Mouse (Mus musculus) forebrain, embryonic 14.5 days (tissue): ENCODE data around the gene Olig2. TPM values are rescaled to one million over a fixed set of nuclear protein-coding genes. Genes with fewer than 3 reads are reported as not detected.

Experiments
- ATAC-seq: fragments of 200-750 bp; cut with Nextera tagmentation; 2 replicates; pipeline ENCODE4 v1.8.0; 2017; ENCODE audit warnings: mild to moderate bottlenecking, moderate library complexity
- DNase-seq: peaks from one replicate; pipeline ENCODE4 v3.0.0-alpha.2; 2015; ENCODE audit warnings: low spot score
- H3K27ac ChIP-seq: fragments of 300-500 bp; sonication (generic); 2 replicates; pipeline ENCODE4 v1.5.1; 2014; ENCODE audit warnings: low read depth, mild to moderate bottlenecking, control low read depth, low read length, moderate library complexity
- H3K27me3 ChIP-seq: fragments of 300-500 bp; sonication (generic); replicated peaks from 2 replicates; pipeline ENCODE4 v1.6.1; 2014; ENCODE audit warnings: low read length, control low read depth, mixed read lengths; ENCODE audit not compliant: control insufficient read depth, insufficient read depth
- H3K36me3 ChIP-seq: fragments of 300-500 bp; sonication (generic); 2 replicates; pipeline ENCODE4 v1.6.1; 2014; ENCODE audit warnings: low read length, control low read depth; ENCODE audit not compliant: control insufficient read depth, insufficient read depth
- H3K4me1 ChIP-seq: fragments of 300-500 bp; sonication (generic); 2 replicates; pipeline ENCODE4 v1.6.1; 2014; ENCODE audit warnings: antibody characterized with exemption, low read length, control low read depth; ENCODE audit not compliant: control insufficient read depth, insufficient read depth
- H3K4me2 ChIP-seq: fragments of 300-500 bp; sonication (generic); 2 replicates; pipeline ENCODE4 v1.6.1; 2014; ENCODE audit warnings: mild to moderate bottlenecking, control low read depth, low read length
- H3K4me3 ChIP-seq: fragments of 300-500 bp; sonication (generic); 2 replicates; pipeline ENCODE4 v1.5.1; 2014; ENCODE audit warnings: low read depth, low read length, control low read depth
- H3K9ac ChIP-seq: fragments of 300-500 bp; sonication (generic); 2 replicates; pipeline ENCODE4 v1.6.1; 2014; ENCODE audit warnings: mild to moderate bottlenecking, low read length, control low read depth, moderate library complexity
- H3K9me3 ChIP-seq: fragments of 300-500 bp; sonication (generic); replicated peaks from 2 replicates; pipeline ENCODE4 v1.6.1; 2016; ENCODE audit warnings: low read length, control low read depth, mixed read lengths; ENCODE audit not compliant: control insufficient read depth
- WGBS: fragments of 180-500 bp; shearing (Covaris S2); extraction: QIAGEN DNeasy Blood & Tissue Kit; methylation state at CpG from one replicate; pipeline ENCODE4 v1.1.7; 2014; 5-methylcytosine and 5-hydroxymethylcytosine counted together
- polyA plus RNA-seq: library from polyadenylated mRNA; unstranded; fragments of >200 nt; fragmentation: Nextera tagmentation; extraction: Ambion mirVana; gene quantifications from 2 replicates; pipeline ENCODE4 v1.2.1, GENCODE M21; 2014

Gene Olig2
- polyA plus RNA-seq, 1 experiment from 2014 or later = 5.2 TPM

- Histone ChIP-seq H3K9ac (no peak overlapping the region), H3K27ac (no peak overlapping the region), H3K27me3 (no peaks in the 10 kb centered on the region), H3K36me3 (no peaks in the 10 kb centered on the region), H3K4me2 (no peak overlapping the region), H3K4me1 (no peaks in the 10 kb centered on the region), H3K9me3 (no peaks in the 10 kb centered on the region), H3K4me3 (no peak overlapping the region)
- ATAC-seq (no peak), DNase-seq (no peak)
- 92% methylated on average over 7 of the region's 7 CpGs for WGBS
Measured at GRCm38 (mm10) chr16:91199815-91200214, 25.4 kb upstream of the Olig2 start.

GRCm38 (mm10) chr16:91202989-91203388 lies 22.3 kb upstream of the Olig2 start:
- H3K4me2 ChIP-seq = no peak overlapping the region
- ATAC-seq (no peak), DNase-seq (no peak)
- H3K36me3 ChIP-seq = no peaks in the 10 kb centered on the region
- H3K27me3 ChIP-seq = 0 out of 2 replicates have a peak, but pooled peaks cover 4% of the 10 kb centered on the region
- no peak overlapping the region for H3K4me3 ChIP-seq
- H3K9me3 ChIP-seq = no peaks in the 10 kb centered on the region
- no peak overlapping the region for H3K27ac ChIP-seq
- H3K9ac ChIP-seq = no peak overlapping the region
- 93% methylated on average over 3 of the region's 3 CpGs for WGBS
- no peaks in the 10 kb centered on the region for H3K4me1 ChIP-seq

GRCm38 (mm10) chr16:91206371-91206770 lies 18.9 kb upstream of the Olig2 start:
- Histone ChIP-seq H3K4me3 (no peak overlapping the region), H3K36me3 (no peaks in the 10 kb centered on the region), H3K9me3 (no peaks in the 10 kb centered on the region), H3K4me2 (no peak overlapping the region), H3K27me3 (0 out of 2 replicates have a peak, but pooled peaks cover 9% of the 10 kb centered on the region), H3K27ac (no peak overlapping the region), H3K4me1 (0 out of 2 replicates have a peak, but pooled peaks cover 2% of the 10 kb centered on the region), H3K9ac (no peak overlapping the region)
- WGBS = 15% methylated on average over 1 of the region's 1 CpGs
- DNase-seq (no peak), ATAC-seq (no peak)

GRCm38 (mm10) chr16:91217077-91217476 lies 8.2 kb upstream of the Olig2 start:
- Histone ChIP-seq H3K27ac (no peak overlapping the region), H3K4me1 (peaks cover 6% of the 10 kb centered on the region; the same call in 1 of the 2 replicates), H3K4me2 (no peak overlapping the region), H3K27me3 (peaks cover 48% of the 10 kb centered on the region), H3K4me3 (no peak overlapping the region), H3K9me3 (no peaks in the 10 kb centered on the region), H3K36me3 (no peaks in the 10 kb centered on the region), H3K9ac (no peak overlapping the region)
- DNase-seq (no peak), ATAC-seq (no peak)
- 45% methylated on average over 6 of the region's 6 CpGs for WGBS

- Histone ChIP-seq H3K36me3 (no peaks in the 10 kb centered on the region), H3K4me2 (no peak overlapping the region), H3K27me3 (peaks cover 50% of the 10 kb centered on the region), H3K27ac (no peak overlapping the region), H3K4me3 (no peak overlapping the region), H3K9me3 (no peaks in the 10 kb centered on the region), H3K9ac (no peak overlapping the region), H3K4me1 (peaks cover 15% of the 10 kb centered on the region)
- DNase-seq = no peak
- 83% methylated on average over 6 of the region's 6 CpGs for WGBS
- ATAC-seq = no peak
Measured at GRCm38 (mm10) chr16:91217948-91218347, 7.3 kb upstream of the Olig2 start.

- H3K27me3 ChIP-seq = peaks cover 55% of the 10 kb centered on the region
- H3K9me3 ChIP-seq = no peaks in the 10 kb centered on the region
- no peak for DNase-seq
- no peak overlapping the region for H3K9ac ChIP-seq
- no peak for ATAC-seq
- no peak overlapping the region for H3K4me3 ChIP-seq
- H3K4me1 ChIP-seq = peaks cover 15% of the 10 kb centered on the region
- 20% methylated on average over 14 of the region's 14 CpGs for WGBS
- H3K4me2 ChIP-seq = no peak overlapping the region
- H3K36me3 ChIP-seq = no peaks in the 10 kb centered on the region
- no peak overlapping the region for H3K27ac ChIP-seq
Measured at GRCm38 (mm10) chr16:91219246-91219645, 6.0 kb upstream of the Olig2 start.

GRCm38 (mm10) chr16:91222171-91222642 lies 3.0 kb upstream of the Olig2 start:
- Histone ChIP-seq H3K4me3 (peak overlapping the region; percentile 16), H3K27me3 (peaks cover 79% of the 10 kb centered on the region), H3K4me2 (peak overlapping the region; percentile 47), H3K27ac (peak overlapping the region; percentile 30; the same call in 1 of the 2 replicates), H3K9ac (peak overlapping the region; percentile 10; the same call in 1 of the 2 replicates), H3K4me1 (peaks cover 25% of the 10 kb centered on the region), H3K36me3 (no peaks in the 10 kb centered on the region), H3K9me3 (no peaks in the 10 kb centered on the region)
- ATAC-seq = no peak
- WGBS = 1% methylated on average over 25 of the region's 25 CpGs
- no peak for DNase-seq

DNA sequence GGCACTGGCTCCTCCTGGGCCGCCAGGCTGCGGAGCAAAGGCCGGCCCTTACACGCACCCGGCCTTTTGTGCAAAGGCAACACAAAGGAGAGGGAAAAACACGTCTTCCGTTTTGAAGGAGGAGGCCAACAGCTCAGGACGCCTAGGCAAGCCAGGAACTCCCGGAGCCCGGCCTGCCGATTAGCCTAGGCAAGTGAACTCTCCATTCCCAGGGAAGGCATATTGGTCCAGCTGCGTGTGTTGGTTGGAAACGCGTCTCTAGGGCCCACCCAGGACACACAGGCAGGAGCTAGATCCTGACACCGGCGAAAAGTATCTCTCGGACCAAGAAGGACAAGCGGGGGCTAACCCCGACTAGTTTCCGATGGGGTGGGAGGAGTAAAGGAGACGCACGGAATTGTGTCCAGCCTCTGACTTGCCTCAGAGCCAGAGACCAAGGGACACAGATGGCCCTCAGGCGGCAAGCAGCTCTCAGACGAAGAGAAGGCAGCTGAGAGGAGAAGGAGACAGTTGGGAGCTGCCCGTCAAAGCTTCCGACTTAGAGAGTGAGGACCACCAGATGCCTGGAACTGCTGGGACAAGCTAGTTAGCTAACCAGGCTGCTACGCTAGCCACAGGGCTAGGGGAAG lies 2.5 kb upstream of the Olig2 start:
- peak overlapping the region; percentile 16 for H3K4me3 ChIP-seq
- peaks cover 85% of the 10 kb centered on the region for H3K27me3 ChIP-seq
- peak; percentile 10 for ATAC-seq
- WGBS = under 1% methylated on average over 27 of the region's 27 CpGs
- H3K4me1 ChIP-seq = peaks cover 25% of the 10 kb centered on the region
- peak overlapping the region; percentile 47 for H3K4me2 ChIP-seq
- no peaks in the 10 kb centered on the region for H3K9me3 ChIP-seq
- H3K27ac ChIP-seq = peak overlapping the region; percentile 30; the same call in 1 of the 2 replicates
- DNase-seq = peak; percentile 62
- peak overlapping the region; percentile 10; the same call in 1 of the 2 replicates for H3K9ac ChIP-seq
- H3K36me3 ChIP-seq = no peaks in the 10 kb centered on the region

GRCm38 (mm10) chr16:91223327-91224067 lies 1.8 kb upstream of the Olig2 start:
- Histone ChIP-seq H3K27ac (no peak overlapping the region), H3K4me1 (peaks cover 25% of the 10 kb centered on the region), H3K4me3 (peak overlapping the region; percentile 16; the same call in 1 of the 2 replicates), H3K36me3 (no peaks in the 10 kb centered on the region), H3K9ac (no peak overlapping the region), H3K27me3 (peaks cover 80% of the 10 kb centered on the region), H3K9me3 (no peaks in the 10 kb centered on the region), H3K4me2 (peak overlapping the region; percentile 47)
- WGBS = 1% methylated on average over 35 of the region's 35 CpGs
- ATAC-seq (no peak), DNase-seq (no peak)
